Mouse (Mus musculus): ENCODE data around the gene Zfp683. TPM values are rescaled to one million over a fixed set of nuclear protein-coding genes. Genes with fewer than 3 reads are reported as not detected.

Zfp683 gene
- polyA plus RNA-seq, 1 experiment from 2014 or later, result not detected

GRCm38 (mm10) chr4:134060135-134060865 is 6.7 kb downstream of the Zfp683 start, which contains the start of gene Crybg2:
Gene Crybg2, plus strand, starts transcription at chr4:134060815.
- Histone ChIP-seq H3K4me1 (no peaks in the 10 kb centered on the region), H3K4me2 (replicated peaks) (no peak within 1 kb of the TSS), H3K36me3 (no peaks in the 10 kb centered on the region), H3K4me3 (no peak within 1 kb of the TSS), H3K27me3 (no peaks in the 10 kb centered on the region), H3K27ac (replicated peaks) (no peak within 1 kb of the TSS), H3K9me3 (no peaks in the 10 kb centered on the region), H3K9ac (replicated peaks) (no peak within 1 kb of the TSS)
- ATAC-seq (replicated peaks), result no peak
- 44% methylated on average over 28 of the region's 28 CpGs for whole genome bisulfite sequencing

- Histone ChIP-seq H3K4me1 (no peaks in the 10 kb centered on the region), H3K9me3 (no peaks in the 10 kb centered on the region), H3K4me2 (replicated peaks) (no peak overlapping the region), H3K36me3 (no peaks in the 10 kb centered on the region), H3K4me3 (no peak overlapping the region), H3K9ac (replicated peaks) (no peak overlapping the region), H3K27me3 (peaks cover under 1% of the 10 kb centered on the region; the same call in 1 of the 2 replicates), H3K27ac (replicated peaks) (no peak overlapping the region)
- WGBS, result 61% methylated on average over 18 of the region's 18 CpGs
- no peak for ATAC-seq (replicated peaks)
Observed at GRCm38 (mm10) chr4:134061166-134061830, 7.7 kb downstream of the Zfp683 start.

- Histone ChIP-seq H3K27ac (replicated peaks) (no peak overlapping the region), H3K4me1 (no peaks in the 10 kb centered on the region), H3K9ac (replicated peaks) (no peak overlapping the region), H3K4me2 (replicated peaks) (no peak overlapping the region), H3K27me3 (peaks cover 3% of the 10 kb centered on the region; the same call in 1 of the 2 replicates), H3K9me3 (no peaks in the 10 kb centered on the region), H3K36me3 (no peaks in the 10 kb centered on the region), H3K4me3 (no peak overlapping the region)
- 67% methylated on average over 8 of the region's 8 CpGs for WGBS
- no peak for ATAC-seq (replicated peaks)
Observed at GRCm38 (mm10) chr4:134061944-134062446, 8.4 kb downstream of the Zfp683 start.

- Histone ChIP-seq H3K4me2 (replicated peaks) (no peak overlapping the region), H3K27me3 (peaks cover 3% of the 10 kb centered on the region; the same call in 1 of the 2 replicates), H3K4me3 (no peak overlapping the region), H3K9ac (replicated peaks) (no peak overlapping the region), H3K27ac (replicated peaks) (no peak overlapping the region), H3K9me3 (no peaks in the 10 kb centered on the region), H3K36me3 (no peaks in the 10 kb centered on the region), H3K4me1 (no peaks in the 10 kb centered on the region)
- WGBS, result 69% methylated on average over 8 of the region's 8 CpGs
- ATAC-seq (replicated peaks), result no peak
Observed at GRCm38 (mm10) chr4:134062561-134062960, 8.9 kb downstream of the Zfp683 start.

- 24% methylated on average over 23 of the region's 23 CpGs for WGBS
Observed at GRCm38 (mm10) chr4:134065431-134066004, 11.9 kb downstream of the Zfp683 start.

GRCm38 (mm10) chr4:134067383-134067782 is 13.7 kb downstream of the Zfp683 start:
- no peak overlapping the region for H3K27ac ChIP-seq (replicated peaks)
- no peak overlapping the region for H3K9ac ChIP-seq (replicated peaks)
- H3K4me2 ChIP-seq (replicated peaks), result no peak overlapping the region
- H3K4me1 ChIP-seq, result no peaks in the 10 kb centered on the region
- H3K27me3 ChIP-seq, result peaks cover 3% of the 10 kb centered on the region; the same call in 1 of the 2 replicates
- H3K4me3 ChIP-seq, result no peak overlapping the region
- no peaks in the 10 kb centered on the region for H3K36me3 ChIP-seq
- 87% methylated on average over 8 of the region's 8 CpGs for WGBS
- no peak for ATAC-seq (replicated peaks)
- no peaks in the 10 kb centered on the region for H3K9me3 ChIP-seq

More at GRCm38 (mm10) chr4:134065431-134066004, 11.9 kb downstream of the Zfp683 start:
- H3K27ac ChIP-seq (replicated peaks), result no peak overlapping the region
- no peak overlapping the region for H3K4me3 ChIP-seq
- no peak for ATAC-seq (replicated peaks)
- H3K4me2 ChIP-seq (replicated peaks), result no peak overlapping the region
- H3K36me3 ChIP-seq, result no peaks in the 10 kb centered on the region
- H3K27me3 ChIP-seq, result peaks cover 3% of the 10 kb centered on the region; the same call in 1 of the 2 replicates
- H3K9ac ChIP-seq (replicated peaks), result no peak overlapping the region
- H3K4me1 ChIP-seq, result no peaks in the 10 kb centered on the region
- no peaks in the 10 kb centered on the region for H3K9me3 ChIP-seq

- no peak overlapping the region for H3K4me2 ChIP-seq (replicated peaks)
- ATAC-seq (replicated peaks), result no peak
- WGBS, result 83% methylated on average over 7 of the region's 7 CpGs
- peaks cover 3% of the 10 kb centered on the region; the same call in 1 of the 2 replicates for H3K27me3 ChIP-seq
- no peak overlapping the region for H3K9ac ChIP-seq (replicated peaks)
- no peak overlapping the region for H3K4me3 ChIP-seq
- no peaks in the 10 kb centered on the region for H3K4me1 ChIP-seq
- no peaks in the 10 kb centered on the region for H3K36me3 ChIP-seq
- H3K27ac ChIP-seq (replicated peaks), result no peak overlapping the region
- no peaks in the 10 kb centered on the region for H3K9me3 ChIP-seq
Observed at GRCm38 (mm10) chr4:134067833-134068544, 14.4 kb downstream of the Zfp683 start.

- Histone ChIP-seq H3K4me1 (no peaks in the 10 kb centered on the region), H3K27ac (replicated peaks) (no peak overlapping the region), H3K9ac (replicated peaks) (no peak overlapping the region), H3K4me2 (replicated peaks) (no peak overlapping the region), H3K36me3 (no peaks in the 10 kb centered on the region), H3K9me3 (no peaks in the 10 kb centered on the region), H3K4me3 (no peak overlapping the region), H3K27me3 (peaks cover 3% of the 10 kb centered on the region; the same call in 1 of the 2 replicates)
- no peak for ATAC-seq (replicated peaks)
- 91% methylated on average over 4 of the region's 4 CpGs for WGBS
Observed at GRCm38 (mm10) chr4:134068793-134069580, 15.3 kb downstream of the Zfp683 start.

- no peaks in the 10 kb centered on the region for H3K36me3 ChIP-seq
- no peaks in the 10 kb centered on the region for H3K9me3 ChIP-seq
- H3K4me1 ChIP-seq, result peaks cover 9% of the 10 kb centered on the region; the same call in 1 of the 2 replicates
- H3K9ac ChIP-seq (replicated peaks), result no peak overlapping the region
- H3K27ac ChIP-seq (replicated peaks), result no peak overlapping the region
- H3K4me3 ChIP-seq, result no peak overlapping the region
- H3K27me3 ChIP-seq, result peaks cover 4% of the 10 kb centered on the region
- no peak overlapping the region for H3K4me2 ChIP-seq (replicated peaks)
- 14% methylated on average over 3 of the region's 3 CpGs for WGBS
- no peak for ATAC-seq (replicated peaks)
Observed at GRCm38 (mm10) chr4:134078694-134079093, 25.1 kb downstream of the Zfp683 start.

GRCm38 (mm10) chr4:134080674-134081073 is 27.0 kb downstream of the Zfp683 start:
- Histone ChIP-seq H3K9ac (replicated peaks) (no peak overlapping the region), H3K27me3 (peaks cover 4% of the 10 kb centered on the region), H3K4me1 (peaks cover 9% of the 10 kb centered on the region; the same call in 1 of the 2 replicates), H3K4me2 (replicated peaks) (no peak overlapping the region), H3K4me3 (no peak overlapping the region), H3K36me3 (no peaks in the 10 kb centered on the region), H3K9me3 (no peaks in the 10 kb centered on the region), H3K27ac (replicated peaks) (no peak overlapping the region)
- 82% methylated on average over 4 of the region's 4 CpGs for WGBS
- no peak for ATAC-seq (replicated peaks)

Measured in forebrain, embryonic 15.5 days (tissue).